Mouse (Mus musculus): ENCODE results near the gene Gm39566.
"Not testable (repeated sequence)": the region's sequence is repeated elsewhere in the genome, so short reads cannot be mapped to it uniquely, and the experiment has no call there.

The Gm39566 gene

GRCm38 (mm10) chr11:69815155-69815554 is at the start of gene Gm39566:
Gm39566 (minus strand) TSS chr11:69815298.
- no peak for DNase-seq (ENCODE audit: low spot score in 2 of 2)

GRCm38 (mm10) chr11:69864138-69864860 is 49.2 kb upstream of the Gm39566 start:
- DNase-seq (ENCODE audit: low spot score in 2 of 2) = no peak

GRCm38 (mm10) chr11:69863729-69864128 is 48.6 kb upstream of the Gm39566 start:
- not testable (repeated sequence) for DNase-seq (ENCODE audit: low spot score in 2 of 2)

- no peak for DNase-seq (ENCODE audit: low spot score in 2 of 2)
Measured at GRCm38 (mm10) chr11:69858113-69858998, 43.3 kb upstream of the Gm39566 start, which contains the start of gene Tnk1. Tnk1 (minus strand) TSS chr11:69858730.

GRCm38 (mm10) chr11:69855347-69855746 is 40.2 kb upstream of the Gm39566 start:
- DNase-seq (ENCODE audit: low spot score in 2 of 2) = no peak

GRCm38 (mm10) chr11:69854680-69855079 is 39.6 kb upstream of the Gm39566 start:
- DNase-seq (ENCODE audit: low spot score in 2 of 2) = no peak

- DNase-seq (ENCODE audit: low spot score in 2 of 2) = no peak
Measured at GRCm38 (mm10) chr11:69853994-69854393, 38.9 kb upstream of the Gm39566 start.

- no peak for DNase-seq (ENCODE audit: low spot score in 2 of 2)
Measured at GRCm38 (mm10) chr11:69850754-69851153, 35.7 kb upstream of the Gm39566 start.

GRCm38 (mm10) chr11:69849884-69850283 is 34.8 kb upstream of the Gm39566 start:
- DNase-seq (ENCODE audit: low spot score in 2 of 2) = no peak

GRCm38 (mm10) chr11:69849128-69849527 is 34.0 kb upstream of the Gm39566 start:
- DNase-seq (ENCODE audit: low spot score in 2 of 2) = peak; percentile 36 to 70

GRCm38 (mm10) chr11:69848021-69848420 is 32.9 kb upstream of the Gm39566 start:
- DNase-seq (ENCODE audit: low spot score in 2 of 2) = no peak

GRCm38 (mm10) chr11:69846738-69847688 is 31.9 kb upstream of the Gm39566 start:
- DNase-seq (ENCODE audit: low spot score in 2 of 2) = peak; percentile 42 to 46

GRCm38 (mm10) chr11:69846198-69846680 is 31.1 kb upstream of the Gm39566 start, which contains the start of gene Plscr3:
Plscr3 (plus strand) TSS chr11:69846376.
- peak; percentile 90 to 93 for DNase-seq (ENCODE audit: low spot score in 2 of 2)

GRCm38 (mm10) chr11:69838714-69839104 is 23.6 kb upstream of the Gm39566 start:
- DNase-seq (ENCODE audit: low spot score in 2 of 2) = no peak

GRCm38 (mm10) chr11:69837952-69838713 is 23.0 kb upstream of the Gm39566 start, which contains the start of gene Tmem256:
Tmem256 (plus strand) TSS chr11:69838514.
- peak; percentile 98 to 99 for DNase-seq (ENCODE audit: low spot score in 2 of 2)

- no peak for DNase-seq (ENCODE audit: low spot score in 2 of 2)
Measured at GRCm38 (mm10) chr11:69837604-69837951, 22.5 kb upstream of the Gm39566 start, which contains the start of gene Nlgn2. Nlgn2 (minus strand) TSS chr11:69837784.

GRCm38 (mm10) chr11:69836703-69837576 is 21.8 kb upstream of the Gm39566 start:
- DNase-seq (ENCODE audit: low spot score in 2 of 2) = peak; percentile 50 to 64

- DNase-seq (ENCODE audit: low spot score in 2 of 2) = no peak
Measured at GRCm38 (mm10) chr11:69835966-69836335, 20.9 kb upstream of the Gm39566 start.

GRCm38 (mm10) chr11:69835326-69835965 is 20.3 kb upstream of the Gm39566 start:
- DNase-seq (ENCODE audit: low spot score in 2 of 2) = no peak

Data from heart, adult 9 months (tissue).